Mouse (Mus musculus) kidney, postnatal 0 days (tissue): ENCODE measurements at regions not wholly inside any gene's neighbourhood (a gene's known extent, or its start where the extent isn't known, plus 50 kb on each side); places are given as distances from the start of the nearest gene placed in this dataset.

Experiments
- ATAC-seq: fragments of 200-750 bp; cut with Nextera tagmentation; replicated peaks from 2 replicates; pipeline ENCODE4 v1.8.0; 2017; ENCODE audit warnings: low read depth, moderate number of reproducible peaks, moderate TSS enrichment, moderate library complexity; ENCODE audit not compliant: low FRiP score
- DNase-seq: peaks from one replicate; pipeline ENCODE4 v3.0.0-alpha.2; 2016; ENCODE audit warnings: low spot score
- H3K27ac ChIP-seq: fragments of 300-500 bp; sonication (generic); 2 replicates; pipeline ENCODE4 v1.5.1; 2014; ENCODE audit warnings: mild to moderate bottlenecking
- H3K27me3 ChIP-seq: fragments of 300-500 bp; sonication (generic); 2 replicates; pipeline ENCODE4 v1.6.1; 2014; ENCODE audit warnings: low read length, mixed read lengths; ENCODE audit not compliant: insufficient read depth
- H3K36me3 ChIP-seq: fragments of 300-500 bp; sonication (generic); 2 replicates; pipeline ENCODE4 v1.6.1; 2014; ENCODE audit warnings: low read length, mixed read lengths; ENCODE audit not compliant: insufficient read depth
- H3K4me1 ChIP-seq: fragments of 300-500 bp; sonication (generic); replicated peaks from 2 replicates; pipeline ENCODE4 v1.6.1; 2014; ENCODE audit warnings: antibody characterized with exemption, low read length, mixed read lengths; ENCODE audit not compliant: insufficient read depth
- H3K4me2 ChIP-seq: fragments of 300-500 bp; sonication (generic); 2 replicates; pipeline ENCODE4 v1.6.1; 2014; ENCODE audit warnings: mild to moderate bottlenecking, low read length, moderate library complexity, mixed read lengths
- H3K4me3 ChIP-seq: fragments of 300-500 bp; sonication (generic); replicated peaks from 2 replicates; pipeline ENCODE4 v1.5.1; 2014; ENCODE audit warnings: low read depth, low read length
- H3K9ac ChIP-seq: fragments of 300-500 bp; sonication (generic); 2 replicates; pipeline ENCODE4 v1.6.1; 2014; ENCODE audit warnings: low read depth, low read length
- H3K9me3 ChIP-seq: fragments of 300-500 bp; sonication (generic); replicated peaks from 2 replicates; pipeline ENCODE4 v1.6.1; 2016; ENCODE audit warnings: low read length, inconsistent platforms, mixed read lengths
- CTCF ChIP-seq: IDR thresholded peaks from 2 replicates; pipeline ENCODE4 v1.5.1; 2016; ENCODE audit warnings: antibody characterized with exemption, low read depth, mild to moderate bottlenecking, moderate library complexity
- WGBS: fragments of 180-500 bp; shearing (Covaris S2); extraction: QIAGEN DNeasy Blood & Tissue Kit; methylation state at CpG from one replicate; pipeline ENCODE4 v1.1.7; 2014; 5-methylcytosine and 5-hydroxymethylcytosine counted together

DNA sequence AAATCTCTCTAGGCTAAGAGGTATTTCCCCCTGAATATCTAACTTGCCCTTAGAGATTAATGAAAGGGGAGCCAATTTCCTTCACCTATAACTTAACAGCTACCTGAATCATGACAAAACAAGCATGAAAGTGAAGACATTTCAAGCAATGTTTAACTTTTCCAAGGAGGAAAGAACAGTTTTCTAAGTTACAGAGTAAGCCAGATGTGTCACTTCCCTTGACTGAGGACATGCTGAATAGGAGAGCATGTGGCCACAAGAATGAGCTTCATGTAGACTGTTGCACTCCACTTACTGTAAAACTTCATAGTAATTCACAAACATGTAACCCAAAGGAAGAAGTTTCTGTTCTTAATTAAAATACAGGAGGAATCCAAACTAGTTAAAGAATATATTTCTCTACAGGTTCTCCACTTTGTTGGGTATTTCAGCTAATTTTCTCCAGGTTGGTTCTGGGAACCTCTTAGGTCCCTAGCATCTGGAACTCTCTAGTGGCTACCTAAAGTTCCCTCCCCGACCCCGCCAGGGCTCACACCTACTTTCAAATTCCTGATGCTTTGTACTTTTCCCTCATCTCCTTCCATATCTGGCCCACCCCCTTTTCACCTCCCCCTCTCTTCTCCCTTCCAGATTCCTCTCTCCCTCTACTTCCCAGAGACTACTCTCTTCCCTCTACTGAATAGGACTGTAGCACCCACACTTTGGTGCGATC is 142.0 kb upstream of the Tyrp1 start:
- no peaks in the 10 kb centered on the region for H3K36me3 ChIP-seq
- H3K4me2 ChIP-seq, result no peak overlapping the region
- no peaks in the 10 kb centered on the region for H3K27me3 ChIP-seq
- no peaks in the 10 kb centered on the region for H3K4me1 ChIP-seq
- no peak overlapping the region for H3K27ac ChIP-seq
- ATAC-seq (peak; percentile 70; the same call in 1 of the 2 replicates), DNase-seq (peak; percentile 29)
- no peak for TF ChIP-seq CTCF
- no peak overlapping the region for H3K9ac ChIP-seq
- no peak overlapping the region for H3K4me3 ChIP-seq
- 80% methylated on average over 3 of the region's 3 CpGs for WGBS
- no peaks in the 10 kb centered on the region for H3K9me3 ChIP-seq

DNA sequence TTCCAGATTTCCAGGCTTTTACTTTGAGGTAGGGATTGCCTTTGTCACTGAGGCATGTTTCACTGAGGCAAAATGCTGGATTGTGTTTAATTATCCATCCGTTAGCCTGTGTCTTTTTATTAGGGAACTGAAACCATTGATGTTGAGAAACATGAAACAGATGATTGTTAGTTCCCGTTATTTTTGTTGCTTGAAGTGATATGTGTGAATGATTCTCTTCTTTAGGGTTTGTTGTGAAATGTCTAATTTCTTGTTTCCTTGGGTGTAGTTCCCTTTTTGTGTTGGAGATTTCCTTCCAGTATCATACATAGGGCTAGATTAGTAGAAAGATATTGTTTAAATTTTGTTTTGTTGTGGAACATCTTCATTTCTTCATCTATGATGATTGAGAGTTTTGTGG is 121.2 kb upstream of the Tyrp1 start:
- WGBS, result 70% methylated on average over 2 of the region's 2 CpGs
- Histone ChIP-seq H3K4me1 (no peaks in the 10 kb centered on the region), H3K4me2 (no peak overlapping the region), H3K9ac (no peak overlapping the region), H3K27me3 (no peaks in the 10 kb centered on the region), H3K9me3 (no peaks in the 10 kb centered on the region), H3K27ac (no peak overlapping the region), H3K4me3 (no peak overlapping the region), H3K36me3 (no peaks in the 10 kb centered on the region)
- TF ChIP-seq CTCF, result no peak
- ATAC-seq, result no peak
- DNase-seq, result no peak

DNA sequence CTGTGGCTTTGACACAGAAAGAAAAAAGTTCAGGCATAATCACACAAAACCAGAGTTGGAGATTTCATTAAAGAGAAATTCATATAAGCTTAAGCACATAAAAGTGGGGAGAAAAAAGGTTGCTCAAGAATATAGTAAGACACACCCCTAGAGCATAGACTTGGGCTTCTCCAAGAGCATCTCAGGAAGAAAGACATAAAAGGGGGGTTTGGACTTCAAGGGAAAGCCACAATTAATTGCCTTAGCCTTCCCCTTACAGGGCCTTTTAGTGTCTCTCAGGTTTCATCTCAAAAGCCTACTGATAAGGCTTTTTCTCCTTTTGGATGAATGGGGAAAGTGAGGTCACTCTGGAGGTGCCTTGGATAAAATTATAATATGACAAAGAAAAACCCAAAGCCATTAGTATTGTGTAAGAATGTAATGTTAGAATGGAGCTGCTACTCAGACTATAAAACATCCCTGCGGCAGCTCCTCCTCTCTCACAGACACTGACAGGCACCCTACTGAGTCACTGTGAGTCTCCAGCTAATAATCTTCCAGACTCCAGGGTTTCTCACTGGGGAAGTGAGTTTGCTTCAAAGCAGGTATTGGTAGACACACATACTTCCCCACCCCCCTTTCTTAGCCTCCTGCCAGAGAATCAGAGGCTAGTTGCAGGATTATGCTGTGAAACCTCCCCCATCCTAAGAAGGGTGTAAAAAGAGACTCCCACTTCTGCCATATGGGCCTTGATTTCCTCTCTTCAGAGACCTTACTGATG is 88.8 kb upstream of the Tyrp1 start:
- no peak for TF ChIP-seq CTCF
- H3K27me3 ChIP-seq, result no peaks in the 10 kb centered on the region
- 11% methylated on average over 1 of the region's 1 CpGs for WGBS
- no peak overlapping the region for H3K27ac ChIP-seq
- no peak overlapping the region for H3K4me2 ChIP-seq
- no peaks in the 10 kb centered on the region for H3K36me3 ChIP-seq
- no peak overlapping the region for H3K9ac ChIP-seq
- DNase-seq (no peak), ATAC-seq (no peak)
- H3K4me1 ChIP-seq, result no peaks in the 10 kb centered on the region
- no peak overlapping the region for H3K4me3 ChIP-seq
- H3K9me3 ChIP-seq, result no peaks in the 10 kb centered on the region

DNA sequence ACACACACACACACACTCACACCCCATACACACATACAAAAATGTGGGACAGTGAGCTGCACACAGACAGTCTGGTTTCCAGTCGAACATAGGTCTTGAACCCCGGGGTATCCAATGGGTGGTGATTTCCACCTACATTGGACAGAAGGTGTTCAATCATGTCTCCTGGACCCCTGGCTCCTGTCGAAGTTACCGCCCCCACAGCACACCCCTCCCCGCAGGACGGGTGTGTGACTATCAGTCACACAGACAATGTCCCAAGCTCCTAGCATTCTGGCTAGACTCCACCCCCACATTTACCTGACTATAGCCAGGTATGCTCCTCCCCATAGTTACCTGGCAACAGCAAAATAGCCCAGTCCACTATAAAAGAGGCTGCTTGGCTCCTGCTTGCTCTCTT is 81.7 kb upstream of the Tyrp1 start:
- Histone ChIP-seq H3K4me2 (no peak overlapping the region), H3K36me3 (no peaks in the 10 kb centered on the region), H3K9ac (no peak overlapping the region), H3K27me3 (no peaks in the 10 kb centered on the region), H3K27ac (no peak overlapping the region), H3K4me3 (no peak overlapping the region), H3K4me1 (no peaks in the 10 kb centered on the region), H3K9me3 (no peaks in the 10 kb centered on the region)
- ATAC-seq (no peak), DNase-seq (no peak)
- 82% methylated on average over 6 of the region's 6 CpGs for WGBS
- no peak for TF ChIP-seq CTCF

DNA sequence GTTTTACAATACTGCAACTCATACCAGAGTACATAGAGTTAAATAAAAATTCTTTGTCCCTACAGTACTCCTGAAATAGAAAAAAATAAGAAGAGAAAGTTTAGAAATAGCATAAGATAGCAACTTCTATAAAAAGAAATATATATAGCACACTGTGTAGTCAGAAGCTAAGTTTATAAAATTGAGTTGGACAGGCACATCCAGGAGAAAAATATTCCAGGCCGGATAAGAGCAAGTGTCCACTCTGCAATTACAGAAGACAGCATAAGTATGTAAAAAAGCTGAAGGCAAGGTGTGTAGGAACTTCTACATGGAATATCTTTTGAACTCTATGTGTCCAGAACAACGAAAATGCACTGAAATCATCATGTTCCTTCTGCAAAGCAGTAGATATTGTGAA is 77.8 kb upstream of the Tyrp1 start:
- no peak overlapping the region for H3K27ac ChIP-seq
- TF ChIP-seq CTCF, result no peak
- no peak overlapping the region for H3K9ac ChIP-seq
- no peak for DNase-seq
- no peaks in the 10 kb centered on the region for H3K36me3 ChIP-seq
- no peak overlapping the region for H3K4me3 ChIP-seq
- 82% methylated on average over 2 of the region's 2 CpGs for WGBS
- no peak for ATAC-seq
- H3K4me1 ChIP-seq, result no peaks in the 10 kb centered on the region
- H3K9me3 ChIP-seq, result no peaks in the 10 kb centered on the region
- no peaks in the 10 kb centered on the region for H3K27me3 ChIP-seq
- H3K4me2 ChIP-seq, result no peak overlapping the region

DNA sequence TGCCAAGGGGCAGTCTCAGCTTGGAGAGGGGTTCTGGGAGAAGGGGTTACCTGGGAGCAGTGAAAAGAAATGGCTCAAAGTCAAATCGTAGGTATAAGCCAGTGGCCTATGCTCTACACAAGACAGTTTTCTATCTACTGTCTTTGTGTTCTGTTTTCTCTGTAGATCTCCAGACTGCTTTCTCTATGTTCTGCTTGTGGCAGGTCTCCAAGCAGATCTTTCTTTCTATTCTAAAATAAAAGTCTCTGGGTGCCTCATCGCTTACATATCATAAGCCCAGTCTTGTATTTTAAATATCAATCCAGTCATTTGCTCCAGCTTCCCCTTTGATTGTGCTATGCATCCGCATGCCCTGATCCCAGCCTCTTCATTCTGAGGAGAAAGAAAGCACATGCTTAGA is 69.9 kb upstream of the Tyrp1 start:
- H3K9me3 ChIP-seq, result no peaks in the 10 kb centered on the region
- no peak for TF ChIP-seq CTCF
- WGBS, result 89% methylated on average over 3 of the region's 3 CpGs
- H3K36me3 ChIP-seq, result no peaks in the 10 kb centered on the region
- H3K4me2 ChIP-seq, result no peak overlapping the region
- ATAC-seq (no peak), DNase-seq (no peak)
- H3K27me3 ChIP-seq, result no peaks in the 10 kb centered on the region
- H3K4me1 ChIP-seq, result no peaks in the 10 kb centered on the region
- no peak overlapping the region for H3K9ac ChIP-seq
- H3K27ac ChIP-seq, result no peak overlapping the region
- no peak overlapping the region for H3K4me3 ChIP-seq
